Mouse (Mus musculus): Measurements from ENCODE around the gene Ylpm1.

- TF ChIP-seq CTCF (conservative IDR thresholded peaks at IDR 0.05; ENCODE audit: insufficient read depth, insufficient read length, low read depth, low read length) = no peak
- TF ChIP-seq POLR2A (IDR thresholded peaks at IDR 0.05; ENCODE audit: low read depth, low read length) = no peak
Measured at GRCm38 (mm10) chr12:85115678-85116077, 119.6 kb downstream of the Ylpm1 start.

All from kidney, adult 2 months (tissue).